Mouse (Mus musculus) frontal cortex, postnatal 36 days (tissue): ENCODE measurements around the gene Psma7.

Experiments used
- DNase-seq, 2 experiments: peaks; one replicate each; pipeline ENCODE4 v3.0.0; 2022; ENCODE audit warnings: low spot score in 2 of 2

The Psma7 gene

DNA sequence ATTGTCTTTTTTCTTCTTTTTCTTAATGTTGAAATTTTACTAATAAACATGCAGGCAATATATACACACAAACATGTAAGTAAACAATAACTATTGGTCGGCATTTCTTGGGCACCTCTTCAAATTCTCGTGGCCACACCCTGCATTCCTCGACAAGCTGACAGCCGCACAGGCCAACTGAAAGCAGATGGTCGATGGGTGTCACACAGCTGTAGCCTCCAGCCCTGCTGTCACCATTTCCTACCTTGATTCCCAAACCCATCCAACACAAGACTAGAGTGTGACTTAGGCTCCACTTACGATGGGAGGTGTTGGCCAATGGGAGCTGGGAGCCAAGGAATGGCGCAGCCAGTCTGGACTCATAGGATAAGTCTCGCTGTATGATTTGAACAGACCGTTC is 40.6 kb downstream of the Psma7 start:
- DNase-seq, result no peak

- DNase-seq, result no peak
Measured at GRCm38 (mm10) chr2:179998431-179998830, 43.8 kb downstream of the Psma7 start.

GRCm38 (mm10) chr2:179993071-179993470 is 49.2 kb downstream of the Psma7 start:
- no peak for DNase-seq

GRCm38 (mm10) chr2:179989098-179989497 is 53.1 kb downstream of the Psma7 start:
- DNase-seq, result no peak

DNA sequence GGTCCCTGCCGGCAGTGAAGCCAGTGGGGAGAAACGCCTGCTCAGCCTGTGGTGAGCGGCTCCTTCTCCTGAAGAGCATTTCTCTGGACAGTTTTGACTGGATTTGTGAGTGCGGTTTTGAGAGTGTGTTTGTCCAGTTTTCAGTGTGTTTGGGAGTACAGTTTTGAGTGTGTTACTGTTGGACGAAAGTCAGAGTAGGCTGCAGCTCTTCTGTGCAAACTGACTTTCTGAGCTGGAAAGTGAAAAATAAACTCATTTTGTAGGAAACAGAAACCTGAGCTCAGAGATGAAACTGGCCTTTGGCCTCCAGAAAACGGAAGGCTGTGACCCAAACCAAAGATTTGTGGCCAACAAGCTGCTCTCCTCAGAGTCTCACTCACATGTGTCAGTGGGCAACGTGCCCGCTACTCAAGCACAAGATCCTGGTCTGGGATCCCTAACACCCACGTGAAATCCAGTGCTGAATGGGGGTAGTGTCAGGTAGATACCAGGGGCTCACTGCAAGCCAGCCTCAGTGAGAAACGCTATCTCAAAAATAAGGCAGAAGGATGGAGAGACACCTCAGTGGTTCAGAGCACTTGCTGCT is 55.7 kb downstream of the Psma7 start:
- DNase-seq, result no peak
